Mouse (Mus musculus): Measurements from ENCODE around the gene Rabac1. TPM values are rescaled to one million over a fixed set of nuclear protein-coding genes. Genes with fewer than 3 reads are reported as not detected.

Gene Rabac1
- polyA plus RNA-seq, 1 experiment from 2014 or later, result 157 TPM

- H3K36me3 ChIP-seq (ENCODE audit: control insufficient read depth, insufficient read depth, low read length), result no peaks in the 10 kb centered on the region
- H3K4me2 ChIP-seq, result peak overlapping the region; percentile 74
- no peak overlapping the region for H3K27ac ChIP-seq (ENCODE audit: low read depth, low read length)
- no peaks in the 10 kb centered on the region for H3K27me3 ChIP-seq (ENCODE audit: control insufficient read depth, insufficient read depth, low read length)
- 6% methylated on average over 19 of the region's 19 CpGs for WGBS (ENCODE audit: insufficient replicate concordance)
- no peaks in the 10 kb centered on the region; the same call in 1 of the 2 replicates for H3K4me1 ChIP-seq (ENCODE audit: control insufficient read depth, insufficient read depth, low read length)
- H3K4me3 ChIP-seq (ENCODE audit: low read depth, low read length), result peak overlapping the region; percentile 69
- ATAC-seq (replicated peaks; ENCODE audit: insufficient number of reproducible peaks, low FRiP score, low TSS enrichment), result no peak
- no peaks in the 10 kb centered on the region for H3K9me3 ChIP-seq (replicated peaks; ENCODE audit: control insufficient read depth, low read length)
- H3K9ac ChIP-seq (ENCODE audit: low read depth, low read length), result no peak overlapping the region; the same call in 1 of the 2 replicates
Observed at GRCm38 (mm10) chr7:24971261-24971971, 1.1 kb downstream of the Rabac1 start.

- Histone ChIP-seq H3K4me1 (ENCODE audit: control insufficient read depth, insufficient read depth, low read length) (no peaks in the 10 kb centered on the region; the same call in 1 of the 2 replicates), H3K27me3 (ENCODE audit: control insufficient read depth, insufficient read depth, low read length) (no peaks in the 10 kb centered on the region), H3K9ac (ENCODE audit: low read depth, low read length) (no peak overlapping the region), H3K4me2 (no peak overlapping the region), H3K4me3 (ENCODE audit: low read depth, low read length) (no peak overlapping the region), H3K9me3 (replicated peaks; ENCODE audit: control insufficient read depth, low read length) (no peaks in the 10 kb centered on the region), H3K36me3 (ENCODE audit: control insufficient read depth, insufficient read depth, low read length) (no peaks in the 10 kb centered on the region), H3K27ac (ENCODE audit: low read depth, low read length) (no peak overlapping the region)
- no peak for ATAC-seq (replicated peaks; ENCODE audit: insufficient number of reproducible peaks, low FRiP score, low TSS enrichment)
- 96% methylated on average over 3 of the region's 3 CpGs for WGBS (ENCODE audit: insufficient replicate concordance)
Observed at GRCm38 (mm10) chr7:24970341-24970740, 2.2 kb downstream of the Rabac1 start.

GRCm38 (mm10) chr7:24969805-24970204, 2.7 kb downstream of the Rabac1 start:
- Histone ChIP-seq H3K4me1 (ENCODE audit: control insufficient read depth, insufficient read depth, low read length) (no peaks in the 10 kb centered on the region; the same call in 1 of the 2 replicates), H3K27me3 (ENCODE audit: control insufficient read depth, insufficient read depth, low read length) (no peaks in the 10 kb centered on the region), H3K9ac (ENCODE audit: low read depth, low read length) (no peak overlapping the region), H3K27ac (ENCODE audit: low read depth, low read length) (no peak overlapping the region), H3K36me3 (ENCODE audit: control insufficient read depth, insufficient read depth, low read length) (no peaks in the 10 kb centered on the region), H3K4me2 (no peak overlapping the region), H3K9me3 (replicated peaks; ENCODE audit: control insufficient read depth, low read length) (no peaks in the 10 kb centered on the region), H3K4me3 (ENCODE audit: low read depth, low read length) (no peak overlapping the region)
- ATAC-seq (replicated peaks; ENCODE audit: insufficient number of reproducible peaks, low FRiP score, low TSS enrichment), result no peak
- 75% methylated on average over 11 of the region's 12 CpGs for WGBS (ENCODE audit: insufficient replicate concordance)

GRCm38 (mm10) chr7:24968463-24968862, 4.1 kb downstream of the Rabac1 start:
- Histone ChIP-seq H3K4me1 (ENCODE audit: control insufficient read depth, insufficient read depth, low read length) (no peaks in the 10 kb centered on the region; the same call in 1 of the 2 replicates), H3K9me3 (replicated peaks; ENCODE audit: control insufficient read depth, low read length) (no peaks in the 10 kb centered on the region), H3K27ac (ENCODE audit: low read depth, low read length) (no peak overlapping the region), H3K27me3 (ENCODE audit: control insufficient read depth, insufficient read depth, low read length) (no peaks in the 10 kb centered on the region), H3K9ac (ENCODE audit: low read depth, low read length) (no peak overlapping the region), H3K36me3 (ENCODE audit: control insufficient read depth, insufficient read depth, low read length) (no peaks in the 10 kb centered on the region), H3K4me2 (no peak overlapping the region), H3K4me3 (ENCODE audit: low read depth, low read length) (no peak overlapping the region)
- WGBS (ENCODE audit: insufficient replicate concordance), result 64% methylated on average over 6 of the region's 6 CpGs
- ATAC-seq (replicated peaks; ENCODE audit: insufficient number of reproducible peaks, low FRiP score, low TSS enrichment), result no peak

GRCm38 (mm10) chr7:24967966-24968365, 4.6 kb downstream of the Rabac1 start:
- H3K4me2 ChIP-seq, result no peak overlapping the region
- no peak overlapping the region for H3K9ac ChIP-seq (ENCODE audit: low read depth, low read length)
- H3K4me1 ChIP-seq (ENCODE audit: control insufficient read depth, insufficient read depth, low read length), result no peaks in the 10 kb centered on the region; the same call in 1 of the 2 replicates
- H3K36me3 ChIP-seq (ENCODE audit: control insufficient read depth, insufficient read depth, low read length), result no peaks in the 10 kb centered on the region
- H3K27me3 ChIP-seq (ENCODE audit: control insufficient read depth, insufficient read depth, low read length), result no peaks in the 10 kb centered on the region
- WGBS (ENCODE audit: insufficient replicate concordance), result 82% methylated on average over 8 of the region's 8 CpGs
- H3K27ac ChIP-seq (ENCODE audit: low read depth, low read length), result no peak overlapping the region
- no peak for ATAC-seq (replicated peaks; ENCODE audit: insufficient number of reproducible peaks, low FRiP score, low TSS enrichment)
- H3K4me3 ChIP-seq (ENCODE audit: low read depth, low read length), result no peak overlapping the region
- no peaks in the 10 kb centered on the region for H3K9me3 ChIP-seq (replicated peaks; ENCODE audit: control insufficient read depth, low read length)

- no peaks in the 10 kb centered on the region for H3K4me1 ChIP-seq (ENCODE audit: control insufficient read depth, insufficient read depth, low read length)
- WGBS (ENCODE audit: insufficient replicate concordance), result 9% methylated on average over 5 of the region's 5 CpGs
- H3K4me2 ChIP-seq, result no peak overlapping the region
- H3K9me3 ChIP-seq (replicated peaks; ENCODE audit: control insufficient read depth, low read length), result no peaks in the 10 kb centered on the region
- H3K27ac ChIP-seq (ENCODE audit: low read depth, low read length), result no peak overlapping the region
- no peak for ATAC-seq (replicated peaks; ENCODE audit: insufficient number of reproducible peaks, low FRiP score, low TSS enrichment)
- no peaks in the 10 kb centered on the region for H3K36me3 ChIP-seq (ENCODE audit: control insufficient read depth, insufficient read depth, low read length)
- no peak overlapping the region for H3K4me3 ChIP-seq (ENCODE audit: low read depth, low read length)
- H3K27me3 ChIP-seq (ENCODE audit: control insufficient read depth, insufficient read depth, low read length), result no peaks in the 10 kb centered on the region
- no peak overlapping the region for H3K9ac ChIP-seq (ENCODE audit: low read depth, low read length)
Observed at GRCm38 (mm10) chr7:24964897-24965535, 7.5 kb downstream of the Rabac1 start.

- Histone ChIP-seq H3K27ac (ENCODE audit: low read depth, low read length) (no peak overlapping the region), H3K4me2 (no peak overlapping the region), H3K4me1 (ENCODE audit: control insufficient read depth, insufficient read depth, low read length) (no peaks in the 10 kb centered on the region), H3K4me3 (ENCODE audit: low read depth, low read length) (no peak overlapping the region), H3K9ac (ENCODE audit: low read depth, low read length) (no peak overlapping the region), H3K27me3 (ENCODE audit: control insufficient read depth, insufficient read depth, low read length) (no peaks in the 10 kb centered on the region), H3K9me3 (replicated peaks; ENCODE audit: control insufficient read depth, low read length) (no peaks in the 10 kb centered on the region), H3K36me3 (ENCODE audit: control insufficient read depth, insufficient read depth, low read length) (no peaks in the 10 kb centered on the region)
- WGBS (ENCODE audit: insufficient replicate concordance), result 69% methylated on average over 2 of the region's 2 CpGs
- no peak for ATAC-seq (replicated peaks; ENCODE audit: insufficient number of reproducible peaks, low FRiP score, low TSS enrichment)
Observed at GRCm38 (mm10) chr7:24964288-24964687, 8.3 kb downstream of the Rabac1 start.

GRCm38 (mm10) chr7:24955226-24955625, 17.3 kb downstream of the Rabac1 start:
- peak overlapping the region; percentile 39; the same call in 1 of the 2 replicates for H3K9ac ChIP-seq (ENCODE audit: low read depth, low read length)
- ATAC-seq (replicated peaks; ENCODE audit: insufficient number of reproducible peaks, low FRiP score, low TSS enrichment), result no peak
- peaks cover 71% of the 10 kb centered on the region for H3K27me3 ChIP-seq (ENCODE audit: control insufficient read depth, insufficient read depth, low read length)
- no peaks in the 10 kb centered on the region for H3K36me3 ChIP-seq (ENCODE audit: control insufficient read depth, insufficient read depth, low read length)
- WGBS (ENCODE audit: insufficient replicate concordance), result 2% methylated on average over 20 of the region's 33 CpGs
- H3K4me3 ChIP-seq (ENCODE audit: low read depth, low read length), result peak overlapping the region; percentile 37
- H3K4me1 ChIP-seq (ENCODE audit: control insufficient read depth, insufficient read depth, low read length), result peaks cover 4% of the 10 kb centered on the region
- peak overlapping the region; percentile 60 for H3K4me2 ChIP-seq
- H3K9me3 ChIP-seq (replicated peaks; ENCODE audit: control insufficient read depth, low read length), result no peaks in the 10 kb centered on the region; the same call in 1 of the 2 replicates
- no peak overlapping the region for H3K27ac ChIP-seq (ENCODE audit: low read depth, low read length)
